7 mouse cellular contexts compared by ENCODE assay signal in genomic region chr8:35961615-35962220, GRCm38 (mm10).
DNase-seq lines count a peak whose midpoint lies in the region; ATAC-seq and TF ChIP-seq lines count a peak whose summit lies in the region.

No protein-coding gene starts in this region.

- no peak for TF ChIP-seq CTCF in G1E (IDR thresholded peaks at IDR 0.05; ENCODE audit: low read depth, low read length)
- TF ChIP-seq CTCF in hindbrain, postnatal 0 days (IDR thresholded peaks at IDR 0.05; ENCODE audit: low read depth), result no peak

- H3K36me3 ChIP-seq in heart, embryonic 15.5 days, result no peaks in the 10 kb centered on the region
- H3K36me3 ChIP-seq in G1E (replicated peaks), result no peaks in the 10 kb centered on the region
- no peaks in the 10 kb centered on the region for H3K36me3 ChIP-seq in hindbrain, postnatal 0 days (ENCODE audit: insufficient read depth, low read length)

- H3K27me3 ChIP-seq in heart, embryonic 15.5 days, result no peaks in the 10 kb centered on the region
- H3K27me3 ChIP-seq in G1E (ENCODE audit: insufficient read depth, low read length), result no peaks in the 10 kb centered on the region
- H3K27me3 ChIP-seq in hindbrain, postnatal 0 days (ENCODE audit: insufficient read depth, low read length), result no peaks in the 10 kb centered on the region; the same call in 1 of the 2 replicates

- DNase-seq in heart, postnatal 4 days, result no peak
- no peak for DNase-seq in G1E (ENCODE audit: low spot score)
- peak; percentile 44 for DNase-seq in brain, adult 2 months (ENCODE audit: low read depth, low spot score)
- peak; percentile 37 for DNase-seq in hindbrain, postnatal 0 days (ENCODE audit: low spot score)
- DNase-seq in spleen, postnatal 36 days (ENCODE audit: low spot score in 2 of 2), result no peak

- ATAC-seq in heart, embryonic 15.5 days (replicated peaks; ENCODE audit: insufficient number of reproducible peaks, insufficient read depth, low FRiP score, low read depth), result no peak
- ATAC-seq in G1E (ENCODE audit: extremely low read depth, insufficient number of reproducible peaks, low FRiP score, poor library complexity, severe bottlenecking), result peak; percentile 15; the same call in 1 of the 2 replicates
- ATAC-seq in hindbrain, postnatal 0 days, result 0 out of 2 replicates have a peak, but pooled peaks have one; percentile 18
- ATAC-seq in erythroid progenitor cell, adult 5-6 weeks (replicated peaks; ENCODE audit: low FRiP score, poor library complexity, severe bottlenecking), result no peak

- H3K4me3 ChIP-seq in heart, embryonic 15.5 days, result no peak overlapping the region
- H3K4me3 ChIP-seq in G1E (ENCODE audit: low read depth, low read length), result peak overlapping the region; percentile 60
- no peak overlapping the region for H3K4me3 ChIP-seq in hindbrain, postnatal 0 days (ENCODE audit: low read length)

- peak overlapping the region; percentile 8; the same call in 1 of the 2 replicates for H3K27ac ChIP-seq in heart, embryonic 15.5 days
- H3K27ac ChIP-seq in hindbrain, postnatal 0 days, result no peak overlapping the region

- H3K4me1 ChIP-seq in heart, embryonic 15.5 days (replicated peaks), result peaks cover 21% of the 10 kb centered on the region
- H3K4me1 ChIP-seq in G1E (ENCODE audit: insufficient read depth, low read depth, low read length), result peaks cover 57% of the 10 kb centered on the region
- H3K4me1 ChIP-seq in hindbrain, postnatal 0 days (ENCODE audit: insufficient read depth, low read length), result no peaks in the 10 kb centered on the region

- H3K9ac ChIP-seq in heart, embryonic 15.5 days, result no peak overlapping the region
- no peak overlapping the region for H3K9ac ChIP-seq in hindbrain, postnatal 0 days (replicated peaks; ENCODE audit: low read length)

- 55% methylated on average over 20 of the region's 20 CpGs for WGBS in heart, embryonic 15.5 days
- 36% methylated on average over 20 of the region's 20 CpGs for WGBS in hindbrain, postnatal 0 days

- H3K9me3 ChIP-seq in heart, embryonic 15.5 days (replicated peaks), result no peaks in the 10 kb centered on the region
- no peaks in the 10 kb centered on the region for H3K9me3 ChIP-seq in G1E (replicated peaks)
- H3K9me3 ChIP-seq in hindbrain, postnatal 0 days (ENCODE audit: low read length), result no peaks in the 10 kb centered on the region

- peak overlapping the region; percentile 12; the same call in 1 of the 2 replicates for H3K4me2 ChIP-seq in heart, embryonic 15.5 days
- peak overlapping the region; percentile 34 for H3K4me2 ChIP-seq in hindbrain, postnatal 0 days (ENCODE audit: low read depth, low read length)

Comparison
In these comparisons a context has a peak if more than half of its experiments do, and no peak if none do; other contexts are left out.
1. ATAC-seq: peak in G1E (single experiment) and hindbrain, postnatal 0 days (single experiment); none in heart, embryonic 15.5 days (single experiment) and erythroid progenitor cell, adult 5-6 weeks (single experiment).
2. DNase-seq: peak in brain, adult 2 months (single experiment) and hindbrain, postnatal 0 days (single experiment); none in heart, postnatal 4 days (single experiment), G1E (single experiment) and spleen, postnatal 36 days (0 of 2).